Mouse (Mus musculus): Measurements from ENCODE around the gene Ndufb10. TPM values are rescaled to one million over a fixed set of nuclear protein-coding genes. Genes with fewer than 3 reads are reported as not detected.

The Ndufb10 gene
- polyA plus RNA-seq, 1 experiment from 2014 or later, result 259 TPM

DNA sequence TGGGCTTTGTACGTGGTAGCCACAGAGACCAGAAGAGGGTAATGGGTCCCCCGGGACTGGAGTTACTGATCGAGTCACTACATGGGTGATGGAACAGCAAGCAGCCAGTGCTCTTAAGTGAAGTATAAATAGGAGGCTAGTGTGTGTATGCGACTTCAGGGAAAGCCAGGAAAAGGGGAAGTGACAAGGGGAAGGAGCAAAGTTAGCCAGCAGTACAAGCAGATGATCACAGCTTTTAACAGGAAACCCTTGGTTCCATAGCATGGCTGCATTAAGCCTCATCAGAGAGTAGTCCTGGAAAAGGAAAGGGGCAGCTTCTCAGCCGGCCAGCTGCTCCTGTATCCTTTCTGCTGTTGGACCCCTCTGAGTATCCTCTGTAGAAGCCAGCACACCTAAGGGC lies 31.9 kb downstream of the Ndufb10 start:
- Histone ChIP-seq H3K4me1 (ENCODE audit: control insufficient read depth, insufficient read depth, low read length) (peaks cover 26% of the 10 kb centered on the region; the same call in 1 of the 2 replicates), H3K4me2 (replicated peaks; ENCODE audit: low read depth, low read length) (no peak overlapping the region), H3K9me3 (ENCODE audit: control insufficient read depth, low read depth, low read length) (no peaks in the 10 kb centered on the region), H3K36me3 (ENCODE audit: control insufficient read depth, insufficient read depth, low read length) (peaks cover 9% of the 10 kb centered on the region), H3K27me3 (ENCODE audit: control insufficient read depth, insufficient read depth, low read length) (peaks cover 30% of the 10 kb centered on the region), H3K9ac (replicated peaks; ENCODE audit: low read depth, low read length) (no peak overlapping the region), H3K4me3 (ENCODE audit: low read depth, low read length) (no peak overlapping the region), H3K27ac (ENCODE audit: low read length) (no peak overlapping the region)
- ATAC-seq (ENCODE audit: insufficient number of reproducible peaks, insufficient read depth, low FRiP score, low read depth), result no peak
- 90% methylated on average over 5 of the region's 5 CpGs for WGBS

DNA sequence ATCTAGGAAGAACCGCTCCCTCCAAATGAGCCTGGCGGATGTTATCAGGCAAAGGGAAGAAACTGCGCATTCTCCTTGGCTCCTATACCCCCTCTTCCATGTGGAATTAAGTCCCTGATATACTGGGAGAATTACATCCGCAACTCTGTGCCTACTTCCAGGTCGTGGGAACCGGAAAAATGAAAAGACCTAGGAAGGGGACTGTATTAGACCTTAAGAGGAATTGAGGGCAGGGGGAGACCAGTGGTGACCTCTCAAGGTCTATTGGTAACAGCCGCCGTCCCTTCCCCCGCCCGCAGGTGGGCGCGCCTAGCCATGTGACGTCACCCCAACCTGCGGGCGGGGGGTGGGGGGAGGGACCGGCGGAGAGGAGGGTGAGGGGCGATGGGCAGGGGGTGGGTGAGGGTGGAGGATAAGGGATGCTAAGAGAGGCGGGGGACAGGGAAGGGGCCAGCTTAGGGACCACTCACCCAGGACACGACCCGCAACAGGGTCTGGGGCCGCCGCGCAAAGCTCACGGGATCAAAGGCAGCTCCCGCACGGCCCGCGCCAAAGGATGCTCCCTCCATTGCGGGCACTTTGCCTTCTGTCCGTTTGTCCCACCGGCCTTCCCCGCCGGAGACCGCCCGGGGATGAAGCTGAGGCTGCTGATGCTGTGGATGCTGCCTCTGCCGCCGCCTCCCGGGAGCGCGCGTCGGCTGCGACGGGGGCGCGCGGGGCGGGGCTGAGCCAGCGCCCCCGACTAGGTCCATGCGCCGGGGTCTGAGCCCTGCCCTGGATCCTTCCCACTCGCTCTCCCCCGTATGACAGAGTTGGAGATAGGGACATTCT lies 34.8 kb downstream of the Ndufb10 start, which contains the start of gene Syngr3:
Syngr3 (minus strand) TSS at position 705 of the 831 bp plus-strand sequence.
- Histone ChIP-seq H3K9me3 (ENCODE audit: control insufficient read depth, low read depth, low read length) (no peaks in the 10 kb centered on the region), H3K4me3 (ENCODE audit: low read depth, low read length) (peak within 1 kb of the TSS; percentile 44), H3K27me3 (ENCODE audit: control insufficient read depth, insufficient read depth, low read length) (peaks cover 32% of the 10 kb centered on the region), H3K9ac (replicated peaks; ENCODE audit: low read depth, low read length) (0 out of 2 replicates have a peak within 1 kb of the TSS, but pooled peaks have one; percentile 25), H3K36me3 (ENCODE audit: control insufficient read depth, insufficient read depth, low read length) (peaks cover 9% of the 10 kb centered on the region), H3K4me2 (replicated peaks; ENCODE audit: low read depth, low read length) (peak within 1 kb of the TSS; percentile 85), H3K27ac (ENCODE audit: low read length) (no peak within 1 kb of the TSS), H3K4me1 (ENCODE audit: control insufficient read depth, insufficient read depth, low read length) (peaks cover 15% of the 10 kb centered on the region; the same call in 1 of the 2 replicates)
- no peak for ATAC-seq (ENCODE audit: insufficient number of reproducible peaks, insufficient read depth, low FRiP score, low read depth)
- under 1% methylated on average over 51 of the region's 55 CpGs for WGBS

DNA sequence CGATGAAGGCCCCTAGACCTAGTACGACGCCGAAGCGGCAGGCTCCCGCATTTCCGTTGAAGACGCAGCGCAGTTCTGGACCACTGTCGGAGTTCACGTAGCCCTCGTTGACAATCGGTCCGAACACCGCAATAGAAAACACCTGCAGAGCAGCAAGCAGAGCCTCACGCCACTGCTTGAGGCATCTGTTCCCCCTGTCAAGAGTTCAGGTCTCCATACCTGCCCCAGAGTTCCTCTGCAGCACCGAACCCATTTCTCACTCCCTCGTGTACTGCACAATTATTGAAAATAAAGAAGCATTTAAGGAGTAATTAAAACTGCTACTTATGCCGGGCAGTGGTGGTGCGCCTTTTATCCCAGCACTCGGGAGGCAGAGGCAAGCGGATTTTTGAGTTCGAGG lies 36.7 kb downstream of the Ndufb10 start:
- H3K9ac ChIP-seq (replicated peaks; ENCODE audit: low read depth, low read length), result no peak overlapping the region
- no peak overlapping the region for H3K27ac ChIP-seq (ENCODE audit: low read length)
- H3K4me3 ChIP-seq (ENCODE audit: low read depth, low read length), result peak overlapping the region; percentile 31
- H3K27me3 ChIP-seq (ENCODE audit: control insufficient read depth, insufficient read depth, low read length), result peaks cover 32% of the 10 kb centered on the region
- H3K4me1 ChIP-seq (ENCODE audit: control insufficient read depth, insufficient read depth, low read length), result peaks cover 15% of the 10 kb centered on the region; the same call in 1 of the 2 replicates
- no peak for ATAC-seq (ENCODE audit: insufficient number of reproducible peaks, insufficient read depth, low FRiP score, low read depth)
- H3K4me2 ChIP-seq (replicated peaks; ENCODE audit: low read depth, low read length), result peak overlapping the region; percentile 51
- no peaks in the 10 kb centered on the region for H3K9me3 ChIP-seq (ENCODE audit: control insufficient read depth, low read depth, low read length)
- 21% methylated on average over 23 of the region's 23 CpGs for WGBS
- peaks cover 3% of the 10 kb centered on the region; the same call in 1 of the 2 replicates for H3K36me3 ChIP-seq (ENCODE audit: control insufficient read depth, insufficient read depth, low read length)

DNA sequence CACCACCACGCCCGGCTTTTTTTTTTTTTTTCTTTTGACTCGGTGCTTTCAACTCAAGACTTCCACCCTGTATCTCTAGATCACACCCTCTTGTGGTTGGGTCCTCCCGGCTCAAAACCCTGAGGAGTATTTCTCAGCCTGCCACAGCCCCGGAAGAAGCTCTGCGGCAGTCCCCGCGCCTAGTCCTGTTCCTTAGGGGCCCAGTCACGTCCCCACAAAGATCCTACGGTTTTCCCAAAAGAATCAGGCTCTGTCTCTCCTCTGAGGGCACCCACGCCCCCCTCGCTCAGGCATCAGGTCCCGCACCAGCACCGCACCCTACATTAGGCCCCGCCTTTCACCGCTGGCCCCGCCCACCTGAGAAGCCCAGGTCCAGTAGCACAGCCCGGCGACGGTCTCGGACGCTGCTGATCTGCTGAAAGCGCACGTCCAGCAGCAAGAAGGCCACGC lies 37.1 kb downstream of the Ndufb10 start:
- peaks cover 15% of the 10 kb centered on the region; the same call in 1 of the 2 replicates for H3K4me1 ChIP-seq (ENCODE audit: control insufficient read depth, insufficient read depth, low read length)
- H3K4me3 ChIP-seq (ENCODE audit: low read depth, low read length), result peak overlapping the region; percentile 31
- WGBS, result 2% methylated on average over 25 of the region's 25 CpGs
- H3K27me3 ChIP-seq (ENCODE audit: control insufficient read depth, insufficient read depth, low read length), result peaks cover 32% of the 10 kb centered on the region
- 0 out of 2 replicates have a peak, but pooled peaks have one; percentile 54 for ATAC-seq (ENCODE audit: insufficient number of reproducible peaks, insufficient read depth, low FRiP score, low read depth)
- H3K4me2 ChIP-seq (replicated peaks; ENCODE audit: low read depth, low read length), result peak overlapping the region; percentile 51
- H3K27ac ChIP-seq (ENCODE audit: low read length), result no peak overlapping the region
- no peak overlapping the region for H3K9ac ChIP-seq (replicated peaks; ENCODE audit: low read depth, low read length)
- H3K36me3 ChIP-seq (ENCODE audit: control insufficient read depth, insufficient read depth, low read length), result peaks cover under 1% of the 10 kb centered on the region; the same call in 1 of the 2 replicates
- no peaks in the 10 kb centered on the region for H3K9me3 ChIP-seq (ENCODE audit: control insufficient read depth, low read depth, low read length)

DNA sequence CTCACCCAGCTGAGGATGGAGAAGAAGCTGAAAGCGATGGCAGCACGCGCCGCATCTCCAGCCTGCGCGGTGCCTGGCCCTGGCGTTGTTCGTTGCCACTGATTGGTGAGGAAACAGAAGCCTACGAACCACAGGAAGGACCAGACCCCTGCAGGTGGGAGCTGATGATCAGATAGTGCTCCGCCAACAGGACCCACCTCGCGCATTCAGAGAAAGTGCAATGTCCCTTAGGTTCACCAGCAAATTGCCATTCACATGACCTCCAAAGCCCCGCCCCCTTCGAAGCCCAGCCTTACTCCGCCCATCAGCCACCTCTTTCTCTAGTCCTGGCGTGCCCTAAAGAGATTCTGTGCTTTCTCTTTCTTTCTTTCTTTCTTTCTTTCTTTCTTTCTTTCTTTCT lies 37.8 kb downstream of the Ndufb10 start:
- Histone ChIP-seq H3K4me3 (ENCODE audit: low read depth, low read length) (no peak overlapping the region), H3K9ac (replicated peaks; ENCODE audit: low read depth, low read length) (no peak overlapping the region), H3K36me3 (ENCODE audit: control insufficient read depth, insufficient read depth, low read length) (peaks cover 7% of the 10 kb centered on the region), H3K27me3 (ENCODE audit: control insufficient read depth, insufficient read depth, low read length) (peaks cover 32% of the 10 kb centered on the region), H3K4me1 (ENCODE audit: control insufficient read depth, insufficient read depth, low read length) (peaks cover 15% of the 10 kb centered on the region; the same call in 1 of the 2 replicates), H3K27ac (ENCODE audit: low read length) (no peak overlapping the region), H3K4me2 (replicated peaks; ENCODE audit: low read depth, low read length) (no peak overlapping the region), H3K9me3 (ENCODE audit: control insufficient read depth, low read depth, low read length) (no peaks in the 10 kb centered on the region)
- ATAC-seq (ENCODE audit: insufficient number of reproducible peaks, insufficient read depth, low FRiP score, low read depth), result no peak
- WGBS, result 32% methylated on average over 16 of the region's 16 CpGs

DNA sequence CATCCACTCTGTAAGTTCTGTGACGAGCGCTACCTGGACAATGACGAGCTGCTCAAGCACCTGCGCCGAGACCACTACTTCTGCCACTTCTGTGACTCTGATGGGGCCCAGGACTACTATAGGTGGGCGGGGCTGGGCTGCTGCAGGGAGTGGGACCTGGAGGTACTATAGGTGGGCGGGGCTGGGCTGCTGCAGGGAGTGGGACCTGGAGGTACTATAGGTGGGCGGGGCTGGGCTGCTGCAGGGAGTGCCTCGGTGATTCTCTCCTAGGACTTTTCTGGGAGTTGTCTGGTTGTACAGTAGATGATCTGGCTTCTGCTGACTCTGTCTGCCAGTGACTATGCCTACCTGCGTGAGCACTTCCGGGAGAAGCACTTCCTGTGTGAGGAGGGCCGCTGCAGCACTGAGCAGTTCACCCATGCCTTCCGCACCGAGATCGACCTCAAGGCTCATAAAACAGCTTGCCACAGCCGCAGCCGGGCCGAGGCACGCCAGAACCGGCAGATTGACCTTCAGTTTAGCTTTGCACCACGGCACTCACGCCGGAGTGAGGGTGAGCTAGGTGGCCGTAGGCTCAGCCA lies 46.7 kb downstream of the Ndufb10 start:
- peak; percentile 84 for ATAC-seq (ENCODE audit: insufficient number of reproducible peaks, insufficient read depth, low FRiP score, low read depth)
- Histone ChIP-seq H3K9me3 (ENCODE audit: control insufficient read depth, low read depth, low read length) (no peaks in the 10 kb centered on the region), H3K27me3 (ENCODE audit: control insufficient read depth, insufficient read depth, low read length) (no peaks in the 10 kb centered on the region), H3K4me3 (ENCODE audit: low read depth, low read length) (no peak overlapping the region), H3K4me1 (ENCODE audit: control insufficient read depth, insufficient read depth, low read length) (no peaks in the 10 kb centered on the region), H3K4me2 (replicated peaks; ENCODE audit: low read depth, low read length) (no peak overlapping the region), H3K9ac (replicated peaks; ENCODE audit: low read depth, low read length) (no peak overlapping the region), H3K27ac (ENCODE audit: low read length) (no peak overlapping the region), H3K36me3 (ENCODE audit: control insufficient read depth, insufficient read depth, low read length) (peaks cover 48% of the 10 kb centered on the region)
- 83% methylated on average over 24 of the region's 24 CpGs for WGBS

DNA sequence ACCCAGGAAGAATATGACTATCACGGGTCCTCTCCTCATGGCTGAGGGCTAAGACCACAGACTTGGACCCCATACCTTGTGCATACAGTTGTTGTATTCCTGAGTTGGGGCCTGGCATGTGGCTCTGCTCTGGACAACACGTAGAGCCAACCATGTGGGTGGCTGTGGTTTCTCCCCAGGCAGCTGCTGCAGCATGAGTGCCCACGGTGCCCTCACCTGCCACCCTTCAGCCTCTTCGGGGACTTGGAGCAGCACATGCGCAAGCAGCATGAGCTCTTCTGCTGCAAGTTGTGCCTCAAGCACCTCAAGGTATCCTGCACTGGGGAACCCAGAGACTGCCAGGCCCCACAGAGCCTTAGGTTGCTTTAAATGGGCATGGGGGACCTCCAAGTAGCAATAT lies 47.4 kb downstream of the Ndufb10 start:
- H3K9me3 ChIP-seq (ENCODE audit: control insufficient read depth, low read depth, low read length), result no peaks in the 10 kb centered on the region
- peaks cover 7% of the 10 kb centered on the region for H3K4me1 ChIP-seq (ENCODE audit: control insufficient read depth, insufficient read depth, low read length)
- no peak overlapping the region for H3K4me2 ChIP-seq (replicated peaks; ENCODE audit: low read depth, low read length)
- no peaks in the 10 kb centered on the region for H3K27me3 ChIP-seq (ENCODE audit: control insufficient read depth, insufficient read depth, low read length)
- H3K36me3 ChIP-seq (ENCODE audit: control insufficient read depth, insufficient read depth, low read length), result peaks cover 45% of the 10 kb centered on the region
- 93% methylated on average over 5 of the region's 5 CpGs for WGBS
- no peak for ATAC-seq (ENCODE audit: insufficient number of reproducible peaks, insufficient read depth, low FRiP score, low read depth)
- no peak overlapping the region for H3K27ac ChIP-seq (ENCODE audit: low read length)
- H3K9ac ChIP-seq (replicated peaks; ENCODE audit: low read depth, low read length), result no peak overlapping the region
- H3K4me3 ChIP-seq (ENCODE audit: low read depth, low read length), result no peak overlapping the region

DNA sequence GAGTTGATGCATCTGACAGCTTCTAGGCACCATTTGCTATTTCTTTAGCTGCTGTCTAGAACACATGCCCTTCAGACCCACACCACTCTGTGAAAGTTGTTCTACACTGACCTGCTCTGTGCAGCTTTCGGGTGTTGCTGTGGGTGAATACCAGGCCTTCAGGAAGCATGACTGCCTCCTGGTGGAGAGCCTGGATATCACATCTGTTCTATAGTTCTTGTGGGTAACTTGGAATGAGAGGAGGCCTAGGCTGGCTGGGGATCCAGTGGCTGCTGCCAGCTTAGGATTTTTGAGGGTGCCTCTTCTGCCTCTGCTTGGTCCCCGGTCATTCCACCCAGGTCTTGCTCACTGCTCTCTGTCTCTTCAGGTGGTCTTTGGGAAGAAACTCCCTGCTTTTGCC lies 48.1 kb downstream of the Ndufb10 start:
- Histone ChIP-seq H3K36me3 (ENCODE audit: control insufficient read depth, insufficient read depth, low read length) (peaks cover 38% of the 10 kb centered on the region), H3K27me3 (ENCODE audit: control insufficient read depth, insufficient read depth, low read length) (no peaks in the 10 kb centered on the region), H3K9ac (replicated peaks; ENCODE audit: low read depth, low read length) (no peak overlapping the region), H3K9me3 (ENCODE audit: control insufficient read depth, low read depth, low read length) (no peaks in the 10 kb centered on the region), H3K4me1 (ENCODE audit: control insufficient read depth, insufficient read depth, low read length) (peaks cover 14% of the 10 kb centered on the region), H3K4me2 (replicated peaks; ENCODE audit: low read depth, low read length) (no peak overlapping the region), H3K4me3 (ENCODE audit: low read depth, low read length) (no peak overlapping the region), H3K27ac (ENCODE audit: low read length) (no peak overlapping the region)
- WGBS, result 65% methylated on average over 2 of the region's 2 CpGs
- ATAC-seq (ENCODE audit: insufficient number of reproducible peaks, insufficient read depth, low FRiP score, low read depth), result no peak
